In genomic region chr17:81528940-81529339, GRCm38 (mm10) we compare ENCODE assay signal across 21 mouse cellular contexts.
DNase-seq lines count a peak whose midpoint lies in the region; ATAC-seq and TF ChIP-seq lines count a peak whose summit lies in the region.
"Had no signal": no experiment of that assay in that cellular context is flagged by ENCODE, and none has a peak within 500 bp of the region (broad histone marks: within the 10 kb centered on the region; RNA-seq: fewer than 3 reads in every experiment).

No protein-coding gene starts in this region.

- H3K9me3 ChIP-seq in forebrain, postnatal 0 days (ENCODE audit: low read length) = no peaks in the 10 kb centered on the region
- no peaks in the 10 kb centered on the region for H3K9me3 ChIP-seq in forebrain, embryonic 10.5 days
- H3K9me3 ChIP-seq in midbrain, postnatal 0 days (ENCODE audit: low read length) = no peaks in the 10 kb centered on the region
- H3K9me3 ChIP-seq in midbrain, embryonic 16.5 days (replicated peaks; ENCODE audit: control insufficient read depth, low read length, poor library complexity, severe bottlenecking) = no peaks in the 10 kb centered on the region
- H3K9me3 ChIP-seq: heart, embryonic 12.5 days; heart, embryonic 15.5 days; hindbrain, embryonic 10.5 days; hindbrain, embryonic 13.5 days; intestine, embryonic 15.5 days had no signal

- no peaks in the 10 kb centered on the region for H3K36me3 ChIP-seq in forebrain, postnatal 0 days (ENCODE audit: insufficient read depth)
- no peaks in the 10 kb centered on the region for H3K36me3 ChIP-seq in forebrain, embryonic 10.5 days (replicated peaks)
- H3K36me3 ChIP-seq in midbrain, postnatal 0 days (ENCODE audit: insufficient read depth, low read length) = no peaks in the 10 kb centered on the region
- no peaks in the 10 kb centered on the region for H3K36me3 ChIP-seq in midbrain, embryonic 16.5 days (ENCODE audit: control insufficient read depth, insufficient read depth, low read length)
- no peaks in the 10 kb centered on the region for H3K36me3 ChIP-seq in thymus, adult 2 months (ENCODE audit: control insufficient read depth, insufficient read depth, low read length)
- H3K36me3 ChIP-seq: heart, embryonic 12.5 days; heart, embryonic 15.5 days; hindbrain, embryonic 10.5 days; hindbrain, embryonic 13.5 days; intestine, embryonic 15.5 days had no signal

- H3K4me1 ChIP-seq in forebrain, postnatal 0 days (ENCODE audit: insufficient read depth) = no peaks in the 10 kb centered on the region
- H3K4me1 ChIP-seq in forebrain, embryonic 10.5 days = peaks cover 10% of the 10 kb centered on the region
- no peaks in the 10 kb centered on the region for H3K4me1 ChIP-seq in midbrain, postnatal 0 days (ENCODE audit: insufficient read depth, low read length)
- H3K4me1 ChIP-seq in midbrain, embryonic 16.5 days (ENCODE audit: control insufficient read depth, insufficient read depth, low read length) = no peaks in the 10 kb centered on the region
- H3K4me1 ChIP-seq in thymus, adult 2 months (replicated peaks; ENCODE audit: control insufficient read depth, insufficient read depth, low read length) = no peaks in the 10 kb centered on the region
- H3K4me1 ChIP-seq: hindbrain, embryonic 10.5 days; intestine, embryonic 15.5 days had no signal

- WGBS in forebrain, postnatal 0 days = 60% methylated on average over 4 of the region's 4 CpGs
- WGBS in forebrain, embryonic 10.5 days = 85% methylated on average over 4 of the region's 4 CpGs
- 86% methylated on average over 4 of the region's 4 CpGs for WGBS in midbrain, postnatal 0 days
- 84% methylated on average over 4 of the region's 4 CpGs for WGBS in midbrain, embryonic 16.5 days
- WGBS in thymus, adult 2 months = 97% methylated on average over 4 of the region's 4 CpGs

- no peak for DNase-seq in forebrain, postnatal 0 days
- DNase-seq in forebrain, embryonic 10.5 days (ENCODE audit: extremely low spot score, low spot score) = no peak
- DNase-seq in layer of hippocampus, adult 2 months (ENCODE audit: low spot score in 2 of 2) = no peak
- DNase-seq in layer of hippocampus, postnatal 25 days (ENCODE audit: extremely low spot score in 1 of 2, low spot score in 1 of 2) = no peak
- DNase-seq in midbrain, postnatal 0 days (ENCODE audit: low spot score) = peak; percentile 15
- DNase-seq in thymus, adult 2 months = no peak
- DNase-seq: adrenal gland, adult 2 months; adrenal gland, postnatal 14 days; cerebellum, adult 18-20 months; cerebellum, postnatal 14 days; gastrocnemius, postnatal 25 days; heart, adult 18-20 months; heart, postnatal 10 days; heart, postnatal 36 days had no signal

- 0 out of 2 replicates have a peak overlapping the region, but pooled peaks have one; percentile 37 for H3K27ac ChIP-seq in forebrain, postnatal 0 days (ENCODE audit: low read depth, low read length)
- H3K27ac ChIP-seq in forebrain, embryonic 10.5 days = no peak overlapping the region
- peak overlapping the region; percentile 60; the same call in 1 of the 2 replicates for H3K27ac ChIP-seq in layer of hippocampus, adult 2 months
- no peak overlapping the region for H3K27ac ChIP-seq in midbrain, postnatal 0 days (ENCODE audit: low read depth, low read length)
- H3K27ac ChIP-seq in midbrain, embryonic 16.5 days (ENCODE audit: low read length) = no peak overlapping the region
- H3K27ac ChIP-seq in thymus, adult 2 months (ENCODE audit: control insufficient read depth, insufficient read depth, low read length) = no peak overlapping the region
- H3K27ac ChIP-seq: hindbrain, embryonic 10.5 days; intestine, embryonic 15.5 days had no signal

- no peak overlapping the region for H3K4me3 ChIP-seq in forebrain, postnatal 0 days (ENCODE audit: low read depth, low read length)
- H3K4me3 ChIP-seq in forebrain, embryonic 10.5 days = no peak overlapping the region
- H3K4me3 ChIP-seq in layer of hippocampus, adult 2 months = no peak overlapping the region
- no peak overlapping the region for H3K4me3 ChIP-seq in midbrain, postnatal 0 days (ENCODE audit: low read depth, low read length)
- no peak overlapping the region for H3K4me3 ChIP-seq in midbrain, embryonic 16.5 days (ENCODE audit: low read depth, low read length)
- no peak overlapping the region for H3K4me3 ChIP-seq in thymus, adult 2 months (ENCODE audit: control insufficient read depth, insufficient read depth, low read length)
- H3K4me3 ChIP-seq: heart, embryonic 12.5 days; heart, embryonic 15.5 days; hindbrain, embryonic 10.5 days; hindbrain, embryonic 13.5 days; intestine, embryonic 15.5 days had no signal

- no peak for ATAC-seq in forebrain, postnatal 0 days
- no peak for ATAC-seq in midbrain, postnatal 0 days (ENCODE audit: low FRiP score)
- no peak for ATAC-seq in midbrain, embryonic 16.5 days
- ATAC-seq: CD4-positive, CD25-positive, alpha-beta regulatory T cell, adult 4 months had no signal

- TF ChIP-seq CTCF in forebrain, postnatal 0 days (IDR thresholded peaks at IDR 0.05; ENCODE audit: low read depth) = no peak
- TF ChIP-seq CTCF in layer of hippocampus, adult 2 months (conservative IDR thresholded peaks at IDR 0.05) = no peak
- TF ChIP-seq CTCF in midbrain, postnatal 0 days (IDR thresholded peaks at IDR 0.05) = no peak
- TF ChIP-seq CTCF in thymus, adult 2 months (IDR thresholded peaks at IDR 0.05; ENCODE audit: borderline replicate concordance, control insufficient read depth, extremely low read depth, insufficient read depth, low read length, poor library complexity) = no peak

- no peak for TF ChIP-seq POLR2A in thymus, adult 2 months (IDR thresholded peaks at IDR 0.05; ENCODE audit: control insufficient read depth, extremely low read depth, insufficient read depth, low read length, poor library complexity)

- no peak overlapping the region for H3K4me2 ChIP-seq in forebrain, postnatal 0 days (ENCODE audit: low read depth)
- H3K4me2 ChIP-seq in midbrain, postnatal 0 days (ENCODE audit: low read depth, low read length, poor library complexity, severe bottlenecking) = no peak overlapping the region
- H3K4me2 ChIP-seq in midbrain, embryonic 16.5 days (ENCODE audit: low read length) = no peak overlapping the region
- H3K4me2 ChIP-seq: heart, embryonic 12.5 days; heart, embryonic 15.5 days; hindbrain, embryonic 13.5 days; intestine, embryonic 15.5 days had no signal

- H3K9ac ChIP-seq in forebrain, postnatal 0 days = no peak overlapping the region
- H3K9ac ChIP-seq in midbrain, postnatal 0 days (replicated peaks; ENCODE audit: low read length, poor library complexity, severe bottlenecking) = no peak overlapping the region
- H3K9ac ChIP-seq in midbrain, embryonic 16.5 days (ENCODE audit: low read depth, low read length) = no peak overlapping the region
- H3K9ac ChIP-seq: heart, embryonic 12.5 days; heart, embryonic 15.5 days; hindbrain, embryonic 13.5 days; intestine, embryonic 15.5 days had no signal

- H3K27me3 ChIP-seq in forebrain, postnatal 0 days (ENCODE audit: insufficient read depth, low read length) = no peaks in the 10 kb centered on the region
- H3K27me3 ChIP-seq in forebrain, embryonic 10.5 days (ENCODE audit: poor library complexity, severe bottlenecking) = peaks cover 97% of the 10 kb centered on the region
- peaks cover 5% of the 10 kb centered on the region; the same call in 1 of the 2 replicates for H3K27me3 ChIP-seq in midbrain, postnatal 0 days (ENCODE audit: insufficient read depth, low read length)
- no peaks in the 10 kb centered on the region for H3K27me3 ChIP-seq in midbrain, embryonic 16.5 days (ENCODE audit: control insufficient read depth, insufficient read depth, low read depth, low read length)
- H3K27me3 ChIP-seq in thymus, adult 2 months (ENCODE audit: control insufficient read depth, insufficient read depth, low read length) = no peaks in the 10 kb centered on the region
- H3K27me3 ChIP-seq: heart, embryonic 12.5 days; heart, embryonic 15.5 days; hindbrain, embryonic 13.5 days; intestine, embryonic 15.5 days had no signal

Comparison
In these comparisons a context has a peak if more than half of its experiments do, and no peak if none do; other contexts are left out.
1. H3K27ac ChIP-seq: peak in forebrain, postnatal 0 days (single experiment) and layer of hippocampus, adult 2 months (single experiment); none in forebrain, embryonic 10.5 days (single experiment), midbrain, postnatal 0 days (single experiment), midbrain, embryonic 16.5 days (single experiment) and thymus, adult 2 months (single experiment).